Mouse (Mus musculus): ENCODE measurements around the gene Iqsec1.

GRCm38 (mm10) chr6:90615991-90616390, 372.5 kb downstream of the Iqsec1 start:
- TF ChIP-seq CTCF (IDR thresholded peaks at IDR 0.05; ENCODE audit: low read depth) (no peak), EP300 (optimal IDR thresholded peaks at IDR 0.05) (no peak)

All from stomach, postnatal 0 days (tissue).